Mouse (Mus musculus): Measurements from ENCODE around the gene Ear2.
"Not testable (repeated sequence)": the region's sequence is repeated elsewhere in the genome, so short reads cannot be mapped to it uniquely, and the experiment has no call there.

Gene Ear2

DNA sequence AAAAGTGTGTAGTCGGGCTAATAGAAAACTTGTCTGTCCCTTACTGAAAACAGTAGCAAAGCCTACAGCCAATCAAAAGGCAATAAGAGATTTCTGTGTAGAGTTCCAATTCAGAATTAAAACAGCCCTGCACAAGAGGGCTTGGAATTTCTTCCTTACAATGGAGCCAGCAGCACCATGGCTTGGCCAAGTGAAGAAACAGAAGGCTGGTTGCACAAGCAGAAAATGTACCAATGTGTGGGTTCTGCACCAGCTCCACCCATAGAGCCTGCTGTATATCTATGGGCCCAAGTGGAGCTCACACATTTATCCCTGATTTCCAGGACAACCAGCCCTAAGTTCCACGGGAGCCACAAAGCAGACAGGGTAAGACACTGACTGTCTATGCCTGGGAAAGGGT lies at the start of gene Ear2:
Gene Ear2 (plus strand): TSS at position 301 of the 400 bp plus-strand sequence.
- TF ChIP-seq GATA4 (IDR thresholded peaks at IDR 0.05; ENCODE audit: insufficient replicate concordance, low read length): not testable (repeated sequence)

DNA sequence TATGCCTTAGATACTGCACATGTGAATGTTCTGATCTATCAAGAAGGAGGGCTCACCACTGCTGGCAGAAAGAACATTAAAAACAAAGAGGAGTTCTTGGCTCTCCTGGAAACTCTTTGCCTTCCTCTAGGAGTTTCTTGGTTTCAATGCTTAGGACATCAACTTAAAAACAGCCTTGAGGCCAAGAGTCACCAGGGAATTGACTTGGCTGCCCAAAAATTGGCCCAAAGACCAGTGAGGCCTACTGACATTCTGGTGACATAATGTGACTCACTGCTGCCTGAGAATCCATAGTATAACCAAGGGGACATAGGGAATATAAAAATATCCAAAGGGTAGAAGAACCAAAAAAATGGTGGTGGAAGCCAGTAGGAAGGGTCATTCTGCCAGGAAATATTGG lies 8.5 kb downstream of the Ear2 start:
- no peak for TF ChIP-seq GATA4 (IDR thresholded peaks at IDR 0.05; ENCODE audit: insufficient replicate concordance, low read length)

DNA sequence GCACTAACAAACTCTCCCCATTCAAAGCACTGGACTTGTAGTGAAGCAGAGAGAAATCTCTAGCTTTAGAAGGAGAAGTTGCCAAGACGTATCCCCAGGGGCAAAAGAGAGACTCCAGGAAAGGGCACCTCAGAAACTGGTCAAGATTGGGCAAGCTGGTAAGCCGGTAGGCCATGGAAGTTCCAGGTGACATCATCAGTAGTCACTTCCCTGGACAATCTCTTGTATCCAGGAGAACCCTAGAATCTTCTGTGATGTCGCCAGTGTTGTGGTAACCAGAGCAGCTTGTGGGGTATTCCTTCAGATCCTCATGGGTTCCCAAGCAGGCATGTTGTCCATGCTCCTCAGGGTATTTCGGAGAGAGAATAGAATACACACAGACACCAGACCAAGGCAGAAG lies 21.1 kb downstream of the Ear2 start, which contains the start of gene Gm3327:
Gene Gm3327 (plus strand): TSS at position 301 of the 400 bp plus-strand sequence.
- TF ChIP-seq GATA4 (IDR thresholded peaks at IDR 0.05; ENCODE audit: insufficient replicate concordance, low read length): not testable (repeated sequence)

Measured in liver, adult (tissue).